Mouse (Mus musculus) kidney, embryonic 14.5 days (tissue): ENCODE results near the gene Olfr1014. TPM values are rescaled to one million over a fixed set of nuclear protein-coding genes. Genes with fewer than 3 reads are reported as not detected.

Source experiments
- ATAC-seq: fragments of 200-750 bp; cut with Nextera tagmentation; 2 replicates; pipeline ENCODE4 v1.8.0; 2017; ENCODE audit warnings: moderate number of reproducible peaks, mild to moderate bottlenecking, moderate TSS enrichment, moderate library complexity; ENCODE audit not compliant: low FRiP score, low TSS enrichment
- H3K27ac ChIP-seq: fragments of 300-500 bp; sonication (generic); 2 replicates; pipeline ENCODE4 v1.5.1; 2014; ENCODE audit warnings: low read depth, mild to moderate bottlenecking, low read length, moderate library complexity, mixed read lengths
- H3K27me3 ChIP-seq: fragments of 300-500 bp; sonication (generic); 2 replicates; pipeline ENCODE4 v1.6.1; 2014; ENCODE audit warnings: mild to moderate bottlenecking, low read length; ENCODE audit not compliant: control insufficient read depth, insufficient read depth
- H3K36me3 ChIP-seq: fragments of 300-500 bp; sonication (generic); 2 replicates; pipeline ENCODE4 v1.6.1; 2014; ENCODE audit warnings: low read length, mixed read lengths; ENCODE audit not compliant: control insufficient read depth, insufficient read depth
- H3K4me1 ChIP-seq: fragments of 300-500 bp; sonication (generic); 2 replicates; pipeline ENCODE4 v1.6.1; 2014; ENCODE audit warnings: low read length, mixed read lengths; ENCODE audit not compliant: control insufficient read depth, insufficient read depth
- H3K4me2 ChIP-seq: fragments of 300-500 bp; sonication (generic); replicated peaks from 2 replicates; pipeline ENCODE4 v1.6.1; 2014; ENCODE audit warnings: low read depth, mild to moderate bottlenecking, low read length
- H3K4me3 ChIP-seq: fragments of 300-500 bp; sonication (generic); 2 replicates; pipeline ENCODE4 v1.5.1; 2014; ENCODE audit warnings: mild to moderate bottlenecking, low read length
- H3K9ac ChIP-seq: fragments of 300-500 bp; sonication (generic); 2 replicates; pipeline ENCODE4 v1.6.1; 2014; ENCODE audit warnings: low read depth, mild to moderate bottlenecking, low read length, moderate library complexity
- H3K9me3 ChIP-seq: fragments of 300-500 bp; sonication (generic); 2 replicates; pipeline ENCODE4 v1.6.1; 2016; ENCODE audit warnings: low read length; ENCODE audit not compliant: control insufficient read depth
- polyA plus RNA-seq: library from polyadenylated mRNA; unstranded; fragments of >200 nt; fragmentation: Nextera tagmentation; extraction: Ambion mirVana; gene quantifications from 2 replicates; pipeline ENCODE4 v1.2.1, GENCODE M21; 2014

The Olfr1014 gene
- polyA plus RNA-seq, 1 experiment from 2014 or later = not detected

DNA sequence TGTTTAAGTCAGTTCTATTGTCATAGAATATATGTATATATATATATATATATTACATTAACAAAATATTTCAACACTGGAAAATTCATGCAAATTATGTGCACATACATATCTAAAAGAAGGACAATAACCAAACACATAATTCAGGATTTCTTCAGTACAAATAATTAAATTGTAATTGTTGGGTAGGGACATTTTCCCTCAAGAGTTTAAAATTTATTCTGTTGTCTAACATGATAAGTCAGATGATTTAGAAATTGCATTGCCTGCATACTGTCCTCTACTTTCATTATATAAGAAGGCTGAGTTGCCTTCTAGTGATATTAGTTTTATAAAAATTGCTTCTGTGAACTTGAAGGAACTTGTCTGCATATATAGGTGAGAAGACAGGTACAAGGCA, 45.7 kb downstream of the Olfr1014 start, which contains the start of gene Olfr1018:
Gene Olfr1018 (plus strand): TSS at position 301 of the 400 bp plus-strand sequence.
- H3K27me3 ChIP-seq = no peaks in the 10 kb centered on the region
- no peak within 1 kb of the TSS for H3K4me3 ChIP-seq
- no peaks in the 10 kb centered on the region for H3K4me1 ChIP-seq
- no peaks in the 10 kb centered on the region for H3K9me3 ChIP-seq
- H3K27ac ChIP-seq = no peak within 1 kb of the TSS
- H3K9ac ChIP-seq = no peak within 1 kb of the TSS
- ATAC-seq = no peak
- H3K4me2 ChIP-seq = no peak within 1 kb of the TSS
- H3K36me3 ChIP-seq = no peaks in the 10 kb centered on the region

Other genes with a start within 250 kb of the Olfr1014 start
- not detected in 2 replicates for gene Olfr996, start 193.5 kb upstream of the Olfr1014 start, polyA plus RNA-seq
- gene Olfr998, start 183.8 kb upstream of the Olfr1014 start, polyA plus RNA-seq = not detected in 2 replicates
- gene Olfr1000, start 160.8 kb upstream of the Olfr1014 start, polyA plus RNA-seq = not detected in 2 replicates
- not detected in 2 replicates for gene Olfr1002, start 122.0 kb upstream of the Olfr1014 start, polyA plus RNA-seq
- gene Olfr154, start 108.3 kb upstream of the Olfr1014 start, polyA plus RNA-seq = not detected in 2 replicates
- not detected in 2 replicates for gene Olfr1006, start 93.9 kb upstream of the Olfr1014 start, polyA plus RNA-seq
- gene Olfr1008, start 83.3 kb upstream of the Olfr1014 start, polyA plus RNA-seq = not detected in 2 replicates
- not detected in 2 replicates for gene Olfr1009, start 57.3 kb upstream of the Olfr1014 start, polyA plus RNA-seq
- gene Olfr1012, start 9.9 kb upstream of the Olfr1014 start, polyA plus RNA-seq = not detected in 2 replicates
- not detected in 2 replicates for gene Olfr1013, start 5.6 kb upstream of the Olfr1014 start, polyA plus RNA-seq
- gene Olfr1015, start 9.3 kb downstream of the Olfr1014 start, polyA plus RNA-seq = not detected in 2 replicates
- gene Olfr1016, start 29.8 kb downstream of the Olfr1014 start, polyA plus RNA-seq = not detected in 2 replicates
- gene Olfr1018, start 45.8 kb downstream of the Olfr1014 start, polyA plus RNA-seq = not detected in 2 replicates
- gene Olfr1019, start 72.8 kb downstream of the Olfr1014 start, polyA plus RNA-seq = not detected in 2 replicates
- gene Olfr1020, start 74.3 kb downstream of the Olfr1014 start, polyA plus RNA-seq = not detected in 2 replicates
- gene Olfr1022, start 95.9 kb downstream of the Olfr1014 start, polyA plus RNA-seq = not detected in 2 replicates
- gene Olfr1023, start 112.9 kb downstream of the Olfr1014 start, polyA plus RNA-seq = not detected in 2 replicates
- not detected in 2 replicates for gene Olfr1024, start 132.3 kb downstream of the Olfr1014 start, polyA plus RNA-seq
- gene Olfr1025-ps1, start 142.5 kb downstream of the Olfr1014 start, polyA plus RNA-seq = not detected in 2 replicates
- gene Olfr1026, start 148.8 kb downstream of the Olfr1014 start, polyA plus RNA-seq = not detected in 2 replicates
- not detected in 2 replicates for gene Olfr1028, start 177.7 kb downstream of the Olfr1014 start, polyA plus RNA-seq
- not detected in 2 replicates for gene Olfr1029, start 201.2 kb downstream of the Olfr1014 start, polyA plus RNA-seq
- not detected in 2 replicates for gene Olfr1030, start 206.6 kb downstream of the Olfr1014 start, polyA plus RNA-seq
- gene Olfr1031, start 217.6 kb downstream of the Olfr1014 start, polyA plus RNA-seq = not detected in 2 replicates
- not detected in 2 replicates for gene Olfr1032, start 232.8 kb downstream of the Olfr1014 start, polyA plus RNA-seq
- 1.3 and 3.2 TPM in 2 replicates for gene Olfr1033, start 247.9 kb downstream of the Olfr1014 start, polyA plus RNA-seq